Mouse (Mus musculus): ENCODE measurements around the gene Lyrm1.

DNA sequence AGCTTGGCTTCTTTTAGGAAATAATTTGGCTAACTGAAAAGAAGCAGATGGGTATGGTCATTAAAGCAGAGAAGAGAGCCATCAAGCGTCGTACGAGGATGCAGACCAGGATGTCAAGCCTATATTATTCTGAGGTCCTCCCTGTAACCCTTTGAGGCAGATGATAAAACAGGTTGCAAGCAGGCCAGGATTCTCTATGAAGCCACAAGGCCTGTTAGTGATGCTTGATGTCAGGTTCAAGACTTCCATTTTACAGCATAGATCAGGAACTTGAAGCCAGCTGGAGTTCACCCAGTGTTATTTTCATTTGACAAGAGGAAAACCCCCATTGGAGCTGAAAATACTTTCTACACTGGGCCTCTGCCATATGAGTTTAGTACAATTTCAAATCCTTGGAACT lies 84.5 kb downstream of the Lyrm1 start:
- TF ChIP-seq CTCF (IDR thresholded peaks at IDR 0.05; ENCODE audit: low read depth, low read length) (no peak), POLR2A (IDR thresholded peaks at IDR 0.05; ENCODE audit: extremely low read depth, insufficient read depth, low read length) (no peak)

All from liver, adult 2 months (tissue).